Mouse (Mus musculus) G1E (cell line): Measurements from ENCODE around the gene Wdr43.

Source experiments
- CTCF ChIP-seq: IDR thresholded peaks from 2 replicates; pipeline ENCODE4 v1.5.1; 2012; ENCODE audit warnings: low read depth, low read length, inconsistent platforms, mixed read lengths
- GATA1 ChIP-seq: IDR thresholded peaks from 2 replicates; pipeline ENCODE4 v1.6.1; 2012; ENCODE audit warnings: borderline replicate concordance, low read length, inconsistent platforms, mixed read lengths
- POLR2AphosphoS5 ChIP-seq: IDR thresholded peaks from 2 replicates; pipeline ENCODE4 v1.6.1; 2012; ENCODE audit warnings: low read depth, low read length, inconsistent platforms; ENCODE audit not compliant: insufficient replicate concordance
- TAL1 ChIP-seq: conservative IDR thresholded peaks from 2 replicates; pipeline ENCODE4 v1.6.1; 2012; ENCODE audit warnings: low read depth, low read length, inconsistent platforms, mixed read lengths

DNA sequence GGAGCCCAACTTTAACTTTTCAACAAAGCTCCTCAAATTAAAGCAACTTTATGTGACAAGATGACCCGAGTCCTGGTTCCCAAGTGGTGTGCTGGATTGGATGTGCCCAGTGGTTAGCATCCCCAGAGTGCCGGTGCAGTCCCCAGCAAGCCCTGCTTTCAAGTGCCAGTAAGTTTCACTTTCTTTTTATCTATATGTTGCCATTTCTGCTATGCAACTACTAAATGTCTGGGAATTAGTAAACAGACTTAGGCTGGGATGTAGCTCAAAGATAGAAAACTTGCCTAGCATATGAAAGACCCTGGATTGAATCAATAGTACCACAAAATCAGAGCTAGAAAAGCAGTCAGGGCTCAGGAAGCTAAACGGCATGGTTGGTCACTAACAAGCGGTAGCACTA is 2.3 kb downstream of the Wdr43 start:
- TF ChIP-seq CTCF (no peak), GATA1 (no peak), TAL1 (no peak), POLR2AphosphoS5 (no peak)
